Mouse (Mus musculus): Measurements from ENCODE around the gene Sympk. TPM values are rescaled to one million over a fixed set of nuclear protein-coding genes. Genes with fewer than 3 reads are reported as not detected.

Sympk gene
- polyA plus RNA-seq, 1 experiment from 2014 or later: 29.6 TPM

- Histone ChIP-seq H3K36me3 (0 out of 2 replicates have a peak, but pooled peaks cover 4% of the 10 kb centered on the region), H3K9me3 (no peaks in the 10 kb centered on the region), H3K27ac (no peak overlapping the region), H3K4me3 (replicated peaks) (no peak overlapping the region), H3K27me3 (replicated peaks) (no peaks in the 10 kb centered on the region; the same call in 1 of the 2 replicates), H3K9ac (no peak overlapping the region), H3K4me2 (replicated peaks) (peak overlapping the region; percentile 93; the same call in 1 of the 2 replicates), H3K4me1 (replicated peaks) (peaks cover 32% of the 10 kb centered on the region)
- no peak for ATAC-seq
- WGBS: 60% methylated on average over 17 of the region's 17 CpGs
Measured at GRCm38 (mm10) chr7:19091913-19092312, 67.7 kb downstream of the Sympk start.

- ATAC-seq: peak; percentile 19
- Histone ChIP-seq H3K27me3 (replicated peaks) (no peaks in the 10 kb centered on the region; the same call in 1 of the 2 replicates), H3K9ac (peak overlapping the region; percentile 45), H3K9me3 (no peaks in the 10 kb centered on the region), H3K4me1 (replicated peaks) (peaks cover 39% of the 10 kb centered on the region), H3K36me3 (0 out of 2 replicates have a peak, but pooled peaks cover 4% of the 10 kb centered on the region), H3K27ac (peak overlapping the region; percentile 97), H3K4me2 (replicated peaks) (peak overlapping the region; percentile 93), H3K4me3 (replicated peaks) (peak overlapping the region; percentile 77)
- WGBS: 9% methylated on average over 38 of the region's 38 CpGs
Measured at GRCm38 (mm10) chr7:19092381-19093173, 68.4 kb downstream of the Sympk start.

DNA sequence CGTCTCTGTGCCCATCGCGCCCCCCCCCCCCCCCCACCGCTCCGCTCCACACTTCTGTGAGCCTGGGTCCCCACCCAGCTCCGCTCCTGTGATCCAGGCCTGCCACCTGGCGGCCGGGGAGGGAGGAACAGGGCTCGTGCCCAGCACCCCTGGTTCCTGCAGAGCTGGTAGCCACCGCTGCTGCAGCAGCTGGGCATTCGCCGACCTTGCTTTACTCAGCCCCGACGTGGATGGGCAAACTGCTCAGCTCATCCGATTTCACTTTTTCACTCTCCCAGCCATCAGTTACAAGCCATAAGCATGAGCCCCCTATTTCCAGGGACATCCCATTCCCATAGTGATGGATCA lies 69.0 kb downstream of the Sympk start:
- WGBS: under 1% methylated on average over 15 of the region's 15 CpGs
- Histone ChIP-seq H3K27me3 (replicated peaks) (no peaks in the 10 kb centered on the region; the same call in 1 of the 2 replicates), H3K36me3 (0 out of 2 replicates have a peak, but pooled peaks cover 4% of the 10 kb centered on the region), H3K27ac (peak overlapping the region; percentile 97), H3K4me2 (replicated peaks) (peak overlapping the region; percentile 93), H3K4me1 (replicated peaks) (peaks cover 39% of the 10 kb centered on the region), H3K9me3 (no peaks in the 10 kb centered on the region), H3K4me3 (replicated peaks) (peak overlapping the region; percentile 77), H3K9ac (peak overlapping the region; percentile 45)
- ATAC-seq: peak; percentile 52

GRCm38 (mm10) chr7:19093537-19094385 lies 69.6 kb downstream of the Sympk start:
- Histone ChIP-seq H3K27ac (peak overlapping the region; percentile 97), H3K4me2 (replicated peaks) (peak overlapping the region; percentile 93), H3K36me3 (0 out of 2 replicates have a peak, but pooled peaks cover 4% of the 10 kb centered on the region), H3K9me3 (no peaks in the 10 kb centered on the region), H3K9ac (peak overlapping the region; percentile 84), H3K4me3 (replicated peaks) (peak overlapping the region; percentile 77), H3K27me3 (replicated peaks) (no peaks in the 10 kb centered on the region; the same call in 1 of the 2 replicates), H3K4me1 (replicated peaks) (peaks cover 39% of the 10 kb centered on the region)
- WGBS: under 1% methylated on average over 45 of the region's 45 CpGs
- ATAC-seq: peak; percentile 87

DNA sequence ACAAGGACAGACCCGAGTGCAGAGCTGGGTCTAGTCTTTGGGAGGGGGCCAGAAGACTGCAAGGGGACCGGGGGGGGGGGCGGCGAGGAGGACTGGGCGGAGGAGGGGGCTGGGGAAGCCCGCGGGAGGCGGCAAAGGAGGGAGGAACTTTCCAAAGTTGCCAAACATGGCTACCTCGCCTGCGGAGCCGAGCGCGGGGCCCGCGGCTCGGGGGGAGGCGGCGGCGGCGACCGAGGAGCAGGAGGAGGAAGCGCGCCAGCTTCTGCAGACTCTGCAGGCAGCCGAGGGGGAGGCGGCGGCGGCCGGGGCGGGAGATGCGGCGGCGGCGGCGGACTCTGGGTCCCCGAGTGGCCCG lies 70.3 kb downstream of the Sympk start, which contains the start of gene Six5:
Gene Six5 (plus strand): TSS at position 124 of the 355 bp plus-strand sequence.
- peak within 1 kb of the TSS; percentile 93 for H3K4me2 ChIP-seq (replicated peaks)
- H3K4me3 ChIP-seq (replicated peaks): peak within 1 kb of the TSS; percentile 77
- peak within 1 kb of the TSS; percentile 97 for H3K27ac ChIP-seq
- 0 out of 2 replicates have a peak, but pooled peaks cover 4% of the 10 kb centered on the region for H3K36me3 ChIP-seq
- WGBS: 3% methylated on average over 23 of the region's 36 CpGs
- peak; percentile 11 for ATAC-seq
- H3K9me3 ChIP-seq: no peaks in the 10 kb centered on the region
- peaks cover 39% of the 10 kb centered on the region for H3K4me1 ChIP-seq (replicated peaks)
- H3K27me3 ChIP-seq (replicated peaks): no peaks in the 10 kb centered on the region; the same call in 1 of the 2 replicates
- peak within 1 kb of the TSS; percentile 84 for H3K9ac ChIP-seq

DNA sequence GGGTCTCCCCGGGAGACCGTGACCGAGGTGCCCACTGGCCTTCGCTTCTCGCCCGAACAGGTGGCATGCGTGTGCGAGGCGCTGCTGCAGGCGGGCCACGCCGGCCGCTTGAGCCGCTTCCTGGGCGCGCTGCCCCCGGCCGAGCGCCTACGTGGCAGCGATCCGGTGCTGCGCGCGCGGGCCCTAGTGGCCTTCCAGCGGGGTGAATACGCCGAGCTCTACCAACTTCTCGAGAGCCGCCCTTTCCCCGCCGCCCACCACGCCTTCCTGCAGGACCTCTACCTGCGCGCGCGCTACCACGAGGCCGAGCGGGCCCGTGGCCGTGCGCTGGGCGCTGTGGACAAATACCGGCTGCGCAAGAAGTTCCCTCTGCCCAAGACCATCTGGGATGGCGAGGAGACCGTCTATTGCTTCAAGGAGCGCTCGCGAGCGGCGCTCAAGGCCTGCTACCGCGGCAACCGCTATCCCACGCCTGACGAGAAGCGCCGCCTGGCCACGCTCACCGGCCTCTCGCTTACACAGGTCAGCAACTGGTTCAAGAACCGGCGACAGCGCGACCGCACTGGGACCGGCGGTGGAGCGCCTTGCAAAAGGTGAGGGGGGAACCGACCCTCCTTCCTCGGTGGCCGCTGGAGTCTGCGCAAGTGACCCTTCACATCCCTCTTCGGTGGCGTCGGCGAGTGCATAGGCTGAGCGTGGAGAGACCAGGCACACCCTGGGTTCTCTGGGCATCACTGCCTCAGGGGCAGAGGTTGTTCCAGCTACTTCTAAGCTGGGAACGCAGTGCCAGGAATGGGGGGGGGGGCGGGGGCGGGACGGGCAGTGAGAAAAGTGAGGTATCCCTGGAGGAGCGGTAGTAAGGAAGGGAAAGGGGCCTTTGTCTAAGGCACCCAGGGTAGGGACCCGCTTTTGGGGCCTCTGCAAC lies 70.9 kb downstream of the Sympk start:
- WGBS: under 1% methylated on average over 87 of the region's 87 CpGs
- Histone ChIP-seq H3K36me3 (0 out of 2 replicates have a peak, but pooled peaks cover 4% of the 10 kb centered on the region), H3K9ac (peak overlapping the region; percentile 84), H3K9me3 (no peaks in the 10 kb centered on the region), H3K4me3 (replicated peaks) (peak overlapping the region; percentile 77), H3K4me1 (replicated peaks) (peaks cover 39% of the 10 kb centered on the region), H3K4me2 (replicated peaks) (peak overlapping the region; percentile 93), H3K27ac (peak overlapping the region; percentile 97), H3K27me3 (replicated peaks) (no peaks in the 10 kb centered on the region; the same call in 1 of the 2 replicates)
- peak; percentile 1; the same call in 1 of the 2 replicates for ATAC-seq

- H3K9me3 ChIP-seq: no peaks in the 10 kb centered on the region
- peak overlapping the region; percentile 97 for H3K27ac ChIP-seq
- WGBS: under 1% methylated on average over 19 of the region's 19 CpGs
- H3K4me1 ChIP-seq (replicated peaks): peaks cover 39% of the 10 kb centered on the region
- ATAC-seq: peak; percentile 5
- H3K4me2 ChIP-seq (replicated peaks): peak overlapping the region; percentile 93
- peak overlapping the region; percentile 84 for H3K9ac ChIP-seq
- H3K4me3 ChIP-seq (replicated peaks): peak overlapping the region; percentile 77
- 0 out of 2 replicates have a peak, but pooled peaks cover 1% of the 10 kb centered on the region for H3K36me3 ChIP-seq
- H3K27me3 ChIP-seq (replicated peaks): no peaks in the 10 kb centered on the region; the same call in 1 of the 2 replicates
Measured at GRCm38 (mm10) chr7:19095751-19096110, 71.6 kb downstream of the Sympk start.

DNA sequence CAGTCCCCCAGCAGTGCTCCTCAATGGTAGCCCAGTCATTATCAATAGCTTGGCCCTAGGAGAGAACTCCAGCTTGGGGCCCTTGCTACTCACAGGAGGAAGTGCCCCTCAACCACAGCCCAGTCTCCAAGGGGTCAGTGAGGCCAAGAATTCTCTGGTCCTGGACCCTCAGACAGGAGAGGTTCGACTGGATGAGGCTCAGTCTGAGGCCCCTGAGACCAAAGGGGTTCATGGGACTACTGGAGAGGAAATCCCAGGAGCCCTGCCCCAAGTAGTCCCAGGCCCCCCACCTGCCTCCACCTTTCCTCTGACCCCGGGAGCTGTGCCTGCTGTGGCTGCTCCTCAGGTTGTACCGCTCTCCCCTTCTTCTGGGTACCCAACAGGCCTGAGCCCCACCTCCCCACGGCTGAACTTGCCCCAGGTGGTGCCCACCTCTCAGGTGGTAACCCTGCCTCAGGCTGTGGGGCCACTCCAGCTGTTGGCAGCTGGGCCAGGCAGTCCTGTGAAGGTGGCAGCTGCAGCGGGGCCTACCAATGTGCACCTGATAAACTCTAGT lies 72.3 kb downstream of the Sympk start:
- ATAC-seq: no peak

GRCm38 (mm10) chr7:19097217-19097616 lies 73.0 kb downstream of the Sympk start:
- no peak overlapping the region for H3K4me3 ChIP-seq (replicated peaks)
- WGBS: 41% methylated on average over 2 of the region's 2 CpGs
- no peak overlapping the region for H3K27ac ChIP-seq
- H3K27me3 ChIP-seq (replicated peaks): no peaks in the 10 kb centered on the region
- peaks cover 31% of the 10 kb centered on the region for H3K4me1 ChIP-seq (replicated peaks)
- H3K4me2 ChIP-seq (replicated peaks): peak overlapping the region; percentile 6; the same call in 1 of the 2 replicates
- H3K36me3 ChIP-seq: no peaks in the 10 kb centered on the region
- ATAC-seq: no peak
- no peaks in the 10 kb centered on the region for H3K9me3 ChIP-seq
- peak overlapping the region; percentile 84; the same call in 1 of the 2 replicates for H3K9ac ChIP-seq

More for the DNA sequence above, 72.3 kb downstream of the Sympk start:
- Histone ChIP-seq H3K9ac (peak overlapping the region; percentile 84), H3K4me3 (replicated peaks) (peak overlapping the region; percentile 77), H3K36me3 (no peaks in the 10 kb centered on the region), H3K27ac (peak overlapping the region; percentile 97), H3K27me3 (replicated peaks) (no peaks in the 10 kb centered on the region), H3K4me2 (replicated peaks) (peak overlapping the region; percentile 93), H3K9me3 (no peaks in the 10 kb centered on the region), H3K4me1 (replicated peaks) (peaks cover 37% of the 10 kb centered on the region)
- WGBS: 61% methylated on average over 5 of the region's 5 CpGs

DNA sequence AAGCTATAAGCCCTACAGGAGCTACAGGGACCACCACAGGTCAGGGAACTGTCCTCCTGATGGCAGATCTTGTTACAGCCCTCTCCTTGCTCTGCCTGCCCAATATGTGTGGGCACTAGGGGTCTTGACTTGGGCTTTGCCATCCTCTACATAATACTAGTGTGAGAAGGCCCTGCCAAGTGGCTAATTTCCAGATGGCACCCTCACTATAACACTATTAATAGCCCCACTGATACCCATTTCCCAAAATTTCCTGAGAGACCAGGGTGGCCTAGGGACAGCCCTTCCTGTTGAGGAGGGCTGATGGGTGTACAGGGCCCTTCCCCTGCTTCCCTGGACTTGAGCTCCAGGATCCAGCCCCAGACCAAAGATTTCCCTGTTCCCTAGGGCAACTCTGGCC lies 73.7 kb downstream of the Sympk start:
- no peaks in the 10 kb centered on the region for H3K27me3 ChIP-seq (replicated peaks)
- H3K4me2 ChIP-seq (replicated peaks): no peak overlapping the region
- H3K27ac ChIP-seq: no peak overlapping the region
- ATAC-seq: no peak
- no peaks in the 10 kb centered on the region for H3K36me3 ChIP-seq
- no peak overlapping the region for H3K4me3 ChIP-seq (replicated peaks)
- peaks cover 25% of the 10 kb centered on the region for H3K4me1 ChIP-seq (replicated peaks)
- H3K9me3 ChIP-seq: no peaks in the 10 kb centered on the region
- no peak overlapping the region for H3K9ac ChIP-seq

- Histone ChIP-seq H3K36me3 (0 out of 2 replicates have a peak, but pooled peaks cover 2% of the 10 kb centered on the region), H3K27ac (no peak overlapping the region), H3K4me3 (replicated peaks) (no peak overlapping the region), H3K4me1 (replicated peaks) (peaks cover 18% of the 10 kb centered on the region), H3K9me3 (no peaks in the 10 kb centered on the region), H3K27me3 (replicated peaks) (no peaks in the 10 kb centered on the region), H3K4me2 (replicated peaks) (no peak overlapping the region), H3K9ac (no peak overlapping the region)
- 77% methylated on average over 7 of the region's 7 CpGs for WGBS
- ATAC-seq: no peak
Measured at GRCm38 (mm10) chr7:19098811-19099210, 74.6 kb downstream of the Sympk start.

Data from intestine, embryonic 15.5 days (tissue).